Mouse (Mus musculus) ovary, postnatal 14 days (tissue): ENCODE data around the gene Ahrr.

Experiments
- DNase-seq: peaks from one replicate; pipeline ENCODE4 v3.0.0; 2022; ENCODE audit warnings: low spot score

Ahrr gene

DNA sequence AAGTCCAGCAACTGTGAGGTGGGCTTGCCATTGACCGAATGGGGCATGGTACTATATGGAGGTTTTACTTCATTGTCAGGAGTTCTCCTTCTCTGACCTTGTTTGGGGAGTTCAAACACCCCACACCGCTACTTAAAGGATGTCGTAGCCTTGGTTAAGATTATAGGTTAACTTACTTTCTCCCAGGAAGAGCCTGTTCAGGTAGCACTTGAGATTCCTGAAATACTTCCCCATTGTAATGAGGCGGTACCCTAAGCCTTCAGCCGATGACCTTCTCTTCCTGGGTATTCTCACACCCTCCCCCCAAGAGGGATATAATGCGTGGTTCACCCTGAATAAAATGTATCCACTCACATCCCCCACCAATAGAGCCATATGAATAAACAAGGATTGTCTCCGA, 54.6 kb downstream of the Ahrr start:
- no peak for DNase-seq

DNA sequence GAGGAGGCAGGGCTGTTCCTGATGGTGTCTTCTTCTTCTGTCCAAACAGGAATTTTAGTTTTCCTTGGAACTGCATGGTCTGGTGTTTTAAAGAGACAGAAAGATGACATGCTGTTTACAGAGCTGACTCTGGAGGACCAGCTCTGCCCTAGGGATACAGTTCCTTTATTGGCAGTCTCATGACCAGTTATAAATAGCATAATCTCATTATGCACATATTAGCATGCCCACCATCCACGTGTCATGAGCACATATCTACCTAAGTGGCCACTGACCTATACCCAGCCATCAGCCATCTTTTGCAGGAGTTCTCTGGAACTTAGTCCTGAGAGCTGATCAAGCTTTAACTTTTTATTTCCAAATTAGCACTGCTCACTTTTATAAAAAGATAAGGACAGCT, 71.5 kb downstream of the Ahrr start:
- DNase-seq: no peak

DNA sequence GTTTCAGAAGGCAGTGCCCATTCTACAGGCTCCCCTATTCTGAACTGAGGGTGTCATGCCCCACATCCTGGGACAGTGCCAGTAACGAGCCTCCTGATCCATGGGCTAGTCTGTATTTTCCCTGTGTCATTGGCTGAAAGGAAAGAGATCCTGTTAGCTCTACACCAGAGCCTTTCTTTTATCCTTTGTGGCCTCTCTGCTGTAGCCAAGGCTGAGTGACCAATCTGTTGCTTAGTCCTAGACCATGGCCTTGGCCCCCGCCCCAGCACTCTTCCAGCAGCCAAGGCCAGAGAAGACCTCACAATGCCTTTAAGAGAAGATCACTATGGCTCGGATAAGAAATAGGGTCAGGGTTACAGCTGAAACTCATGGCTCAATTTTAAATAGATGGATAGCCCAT, 73.7 kb downstream of the Ahrr start:
- DNase-seq: no peak

DNA sequence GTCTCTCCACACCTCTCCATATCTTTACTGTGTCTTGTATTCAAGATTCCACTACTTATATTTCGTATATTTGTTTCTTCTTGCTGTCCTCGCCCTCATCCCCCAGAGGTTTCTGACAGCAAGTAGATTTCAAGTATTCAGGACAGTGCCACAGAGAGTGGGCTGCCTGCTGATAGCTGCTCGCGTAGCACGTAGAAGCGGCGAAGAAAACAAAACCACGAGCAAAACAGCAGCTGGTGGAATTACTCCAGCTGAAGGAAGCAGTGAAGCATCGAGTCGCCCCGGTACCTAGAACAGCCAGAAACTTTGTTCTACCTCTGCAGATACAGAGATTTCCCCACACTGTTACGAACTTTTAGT, 83.2 kb downstream of the Ahrr start:
- no peak for DNase-seq

DNA sequence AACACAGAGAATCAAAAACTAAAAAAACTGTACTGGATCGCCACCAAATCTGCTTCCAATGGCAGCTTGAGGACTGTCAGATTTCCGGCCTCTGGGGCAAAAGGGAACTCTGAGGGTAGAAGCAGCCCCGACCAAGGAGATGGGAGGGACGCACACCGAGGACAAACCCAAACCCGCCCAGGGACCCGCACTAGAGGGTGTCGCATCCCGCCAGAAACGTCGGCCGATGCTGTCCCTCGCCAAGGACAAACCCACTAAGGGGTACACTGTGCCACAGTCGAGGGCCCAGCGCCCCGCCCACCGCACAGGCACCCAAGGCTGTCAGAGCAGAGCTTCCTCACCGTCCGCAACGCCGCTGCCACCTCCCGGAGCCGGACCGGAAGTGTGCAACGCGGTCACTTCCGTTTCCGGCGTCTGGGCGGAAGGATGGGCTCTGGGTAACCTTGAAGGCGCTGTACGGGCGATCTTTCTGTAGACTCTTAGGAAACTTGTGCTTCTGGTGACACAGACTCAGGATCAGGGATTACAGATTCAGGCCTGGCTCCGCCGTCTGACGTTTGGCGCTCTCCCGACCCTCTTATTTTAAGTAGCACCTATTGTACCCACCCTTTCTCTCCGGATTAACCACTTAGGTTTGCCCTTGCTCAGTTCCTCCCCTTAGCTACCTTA, 83.7 kb downstream of the Ahrr start, which contains the start of gene Exoc3:
Gene Exoc3, minus strand, starts transcription at position 416 of the 669 bp plus-strand sequence.
- DNase-seq: peak; percentile 88

DNA sequence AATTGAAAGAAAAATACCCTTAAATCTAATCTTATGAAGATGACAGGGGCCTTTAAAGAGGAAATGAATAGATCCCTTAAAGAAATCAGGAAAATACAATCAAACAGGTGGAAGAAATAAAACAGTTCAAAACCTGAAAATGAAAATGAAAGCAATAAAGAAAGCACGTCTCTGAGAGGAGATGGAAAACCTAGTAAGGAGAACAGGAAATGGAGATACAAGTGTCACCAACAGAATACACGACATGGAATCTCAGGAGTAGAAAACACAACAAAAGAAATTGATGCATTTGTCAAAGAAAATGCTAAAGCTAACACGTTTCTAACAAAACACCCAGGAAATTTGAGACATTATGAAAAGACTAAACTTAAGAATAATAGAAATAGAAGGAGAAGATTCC, 95.7 kb downstream of the Ahrr start:
- no peak for DNase-seq

DNA sequence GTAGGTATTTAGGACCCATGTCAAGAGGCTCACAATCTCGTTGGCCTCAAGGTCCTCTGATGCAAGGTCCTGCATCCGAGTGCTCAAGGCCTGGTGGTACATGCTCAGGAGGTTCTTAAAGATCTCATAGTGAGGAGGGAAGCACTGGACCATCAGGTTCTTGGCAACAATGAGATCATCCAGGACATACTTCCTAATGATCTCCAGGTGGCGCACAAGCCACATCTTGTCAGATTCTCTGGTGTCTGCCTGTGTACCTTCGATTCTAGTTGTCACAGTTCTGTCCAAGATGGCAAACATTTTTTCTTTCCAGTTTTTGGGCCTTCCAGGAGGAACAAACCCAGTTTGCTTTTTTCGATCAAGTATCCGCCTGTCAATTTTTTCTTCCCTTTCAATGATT, 99.5 kb downstream of the Ahrr start:
- DNase-seq: no peak

DNA sequence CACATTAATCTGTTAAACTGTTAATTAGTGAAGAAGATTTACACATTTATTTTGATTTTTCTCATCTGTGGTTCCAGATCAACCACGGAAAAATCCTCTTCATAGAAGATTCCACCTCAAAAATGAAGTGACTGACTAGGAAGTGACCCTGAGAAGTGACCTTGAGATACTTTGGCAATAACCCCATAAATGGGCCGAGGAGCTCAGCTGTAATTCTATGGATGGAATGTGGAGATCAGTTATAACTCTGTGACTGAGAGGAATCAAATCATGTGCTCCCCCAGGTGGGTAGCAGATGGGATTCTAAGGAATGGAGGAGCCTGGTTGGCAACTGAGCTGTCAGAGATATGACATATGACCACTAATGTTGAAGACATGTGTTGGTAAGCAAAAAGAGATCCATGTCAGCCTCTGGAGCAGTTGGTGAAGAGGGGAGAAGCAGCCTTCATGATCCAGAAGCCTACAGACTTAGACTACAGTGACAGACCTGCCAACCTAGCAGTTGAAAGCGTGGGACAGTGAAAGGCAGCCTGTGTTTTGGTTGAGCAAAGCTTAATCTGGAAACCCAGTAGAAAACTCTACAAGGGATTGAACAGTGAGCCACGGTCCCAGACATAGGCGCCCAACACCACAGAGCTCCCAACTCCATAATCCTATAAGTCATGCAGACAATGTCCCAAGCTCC, 109.0 kb downstream of the Ahrr start:
- no peak for DNase-seq

DNA sequence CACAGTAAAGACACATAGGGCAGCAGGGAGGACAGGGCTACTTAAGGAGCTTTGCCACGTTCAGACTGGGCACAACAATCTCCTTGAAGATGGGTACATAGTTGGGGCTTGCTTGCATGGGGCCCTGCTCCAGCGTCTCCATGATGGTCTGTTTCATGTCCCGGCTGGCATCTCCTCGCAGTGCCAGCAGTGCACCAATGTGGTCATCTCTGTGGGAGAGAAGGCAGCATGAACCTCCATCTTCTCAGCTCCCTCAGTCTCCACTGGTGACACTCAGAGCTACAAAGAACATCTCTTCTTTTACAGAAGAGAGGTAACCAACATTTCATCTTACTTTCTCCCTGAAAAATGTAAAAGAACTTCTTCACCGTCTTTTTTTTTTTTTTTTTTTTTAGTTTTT, 120.1 kb downstream of the Ahrr start:
- DNase-seq: no peak

DNA sequence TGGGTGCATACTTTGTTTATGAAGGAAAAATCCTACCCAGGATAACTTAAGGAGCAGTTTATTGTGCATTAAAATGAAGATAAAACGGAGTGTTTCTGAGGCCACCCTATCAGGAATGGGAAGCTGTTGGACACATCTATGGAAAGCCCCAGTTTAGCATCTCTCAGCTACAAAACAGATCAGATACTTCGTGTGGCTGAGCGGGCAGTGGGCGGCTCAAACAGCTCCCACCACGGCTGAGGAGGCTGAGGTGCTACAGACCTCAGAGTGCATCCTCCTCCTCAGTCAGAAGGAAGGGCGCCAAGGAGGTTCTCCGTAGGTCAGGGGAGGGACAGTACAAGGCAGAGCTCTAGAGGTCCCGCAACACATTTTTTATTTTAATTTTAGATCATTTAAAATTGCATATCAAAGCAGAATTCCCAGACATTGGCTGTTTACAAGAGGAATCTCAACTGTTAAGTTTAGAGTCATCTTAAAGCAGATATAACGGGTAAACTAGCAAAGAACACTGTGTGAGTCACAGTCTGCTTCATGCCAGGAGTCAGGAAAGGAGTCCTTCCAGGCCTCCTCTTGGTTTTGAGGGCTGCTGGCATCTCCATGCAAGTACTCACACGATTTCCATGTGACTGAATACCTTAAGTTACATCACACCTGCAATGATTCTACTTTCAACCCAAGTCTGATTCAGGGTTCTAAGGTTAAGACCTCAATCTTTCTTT, 122.5 kb downstream of the Ahrr start:
- no peak for DNase-seq

DNA sequence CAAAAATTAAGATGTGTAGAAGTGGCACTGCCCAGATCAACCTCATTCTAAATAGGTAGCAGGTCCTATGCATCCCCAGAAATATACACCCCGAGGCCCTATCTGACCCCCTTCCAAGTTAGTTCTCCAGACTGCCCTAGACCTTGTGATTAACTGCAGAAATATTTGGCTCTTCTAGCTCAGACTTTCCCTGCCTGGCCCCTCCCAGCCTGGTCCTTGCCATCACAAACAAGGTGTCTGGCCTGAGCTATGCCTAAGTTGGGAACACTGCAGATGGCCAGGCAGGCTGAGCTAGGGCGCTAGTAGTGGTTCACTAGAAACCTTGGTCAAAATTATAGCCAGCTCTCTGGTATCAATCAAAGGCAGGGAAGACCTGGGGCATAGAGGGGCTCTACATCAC, 124.6 kb downstream of the Ahrr start:
- no peak for DNase-seq

DNA sequence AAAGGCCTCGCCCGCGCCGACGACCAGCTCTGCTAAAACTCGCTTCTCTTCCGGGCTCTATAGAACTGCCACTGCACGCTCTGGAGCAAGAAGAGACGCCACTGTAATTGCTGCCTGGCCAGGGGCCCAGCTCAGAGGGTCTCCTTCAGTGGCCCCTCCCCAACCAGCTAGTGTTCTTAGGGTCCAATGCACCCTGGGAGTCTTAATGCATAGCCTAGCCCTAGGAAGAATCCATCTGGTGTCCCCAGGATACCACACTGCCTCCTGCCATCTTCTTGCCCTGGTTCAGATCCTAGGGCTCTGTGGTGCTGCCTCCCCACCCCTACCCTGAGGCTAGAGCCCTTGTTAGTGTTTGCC, 125.1 kb downstream of the Ahrr start:
- no peak for DNase-seq

DNA sequence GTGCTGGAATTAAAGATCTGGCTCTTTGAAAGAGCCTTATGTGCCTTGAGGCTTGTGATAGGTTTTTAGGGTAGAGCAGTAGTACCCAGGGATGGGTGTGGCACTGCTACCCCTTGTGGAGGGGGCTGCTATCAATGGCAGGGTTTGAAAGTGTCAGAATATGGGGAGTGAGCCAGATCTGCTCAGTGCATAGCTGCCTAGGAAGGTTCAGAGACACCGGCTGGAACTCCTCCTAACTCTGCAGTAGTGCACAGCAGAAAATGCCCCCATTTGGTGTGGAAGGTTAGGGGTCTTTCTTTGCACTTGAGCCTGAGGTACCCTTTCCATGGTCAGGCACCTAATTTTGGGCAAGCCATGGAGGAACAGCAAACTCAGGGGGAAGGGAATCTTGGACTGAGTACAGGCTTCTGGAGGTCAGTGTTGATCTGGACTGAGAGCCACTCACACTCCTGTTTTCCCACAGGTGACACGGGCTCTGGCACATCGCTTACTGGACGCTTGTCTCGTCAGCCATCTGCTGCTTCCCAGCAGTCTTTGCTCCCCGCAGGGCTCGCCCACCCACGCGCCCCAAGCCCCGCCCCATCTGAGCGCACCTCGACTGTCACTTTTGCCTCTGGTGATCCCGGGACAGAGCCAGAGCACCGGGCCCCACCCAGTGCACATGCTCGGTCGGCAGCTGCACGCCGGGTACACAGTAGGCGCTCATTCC, 125.6 kb downstream of the Ahrr start:
- DNase-seq: peak; percentile 17
